Mouse (Mus musculus): Measurements from ENCODE around the gene Angptl7.

The Angptl7 gene

GRCm38 (mm10) chr4:148500410-148500867 lies at the start of gene Angptl7:
Gene Angptl7 (minus strand): TSS chr4:148500460.
- no peak for DNase-seq (ENCODE audit: low read depth in 1 of 2, low spot score in 2 of 2)

DNA sequence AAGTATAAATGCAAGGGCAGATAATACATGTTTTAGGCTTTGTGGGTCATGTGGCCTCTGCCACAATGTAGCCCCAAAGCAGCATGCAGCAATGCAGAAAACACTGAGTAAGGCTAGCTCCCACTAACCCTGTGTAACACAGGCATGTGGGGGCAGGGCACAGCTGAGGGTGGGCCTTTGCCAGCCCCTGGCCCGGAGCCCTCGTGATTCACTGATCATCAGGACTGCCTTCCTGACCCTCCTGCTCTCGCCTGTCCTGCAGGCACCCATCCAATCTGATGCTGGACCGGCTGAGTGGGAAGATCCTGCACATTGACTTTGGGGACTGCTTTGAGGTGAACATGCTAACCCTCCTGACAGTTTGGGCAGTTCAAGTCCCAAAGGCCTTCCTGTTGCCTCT lies 48.8 kb upstream of the Angptl7 start:
- no peak for DNase-seq (ENCODE audit: low read depth in 1 of 2, low spot score in 2 of 2)

- DNase-seq (ENCODE audit: low read depth in 1 of 2, low spot score in 2 of 2): no peak
Measured at GRCm38 (mm10) chr4:148535876-148536275, 35.6 kb upstream of the Angptl7 start.

- no peak for DNase-seq (ENCODE audit: low read depth in 1 of 2, low spot score in 2 of 2)
Measured at GRCm38 (mm10) chr4:148533613-148534328, 33.5 kb upstream of the Angptl7 start.

DNA sequence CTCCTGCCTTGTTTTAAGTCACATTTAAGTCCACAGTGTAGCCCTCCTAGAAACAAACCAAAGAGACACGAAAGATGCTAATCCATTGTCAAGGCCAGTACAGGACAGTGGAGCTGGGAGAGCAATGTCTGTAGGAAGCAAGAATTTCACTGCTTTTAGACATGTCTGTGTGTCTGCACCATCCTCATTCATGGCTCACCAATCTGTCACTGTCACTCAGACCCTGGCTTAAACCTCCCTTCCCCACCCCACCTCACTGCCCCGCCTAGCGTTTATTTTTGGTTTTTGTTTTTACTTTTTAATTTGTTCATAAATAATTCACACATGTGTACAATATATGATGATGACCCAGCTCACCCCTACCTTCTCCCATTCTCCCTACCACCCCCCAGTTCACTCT lies 32.3 kb upstream of the Angptl7 start:
- DNase-seq (ENCODE audit: low read depth in 1 of 2, low spot score in 2 of 2): no peak

GRCm38 (mm10) chr4:148531341-148531740 lies 31.1 kb upstream of the Angptl7 start:
- no peak for DNase-seq (ENCODE audit: low read depth in 1 of 2, low spot score in 2 of 2)

- no peak for DNase-seq (ENCODE audit: low read depth in 1 of 2, low spot score in 2 of 2)
Measured at GRCm38 (mm10) chr4:148530778-148531177, 30.5 kb upstream of the Angptl7 start.

DNA sequence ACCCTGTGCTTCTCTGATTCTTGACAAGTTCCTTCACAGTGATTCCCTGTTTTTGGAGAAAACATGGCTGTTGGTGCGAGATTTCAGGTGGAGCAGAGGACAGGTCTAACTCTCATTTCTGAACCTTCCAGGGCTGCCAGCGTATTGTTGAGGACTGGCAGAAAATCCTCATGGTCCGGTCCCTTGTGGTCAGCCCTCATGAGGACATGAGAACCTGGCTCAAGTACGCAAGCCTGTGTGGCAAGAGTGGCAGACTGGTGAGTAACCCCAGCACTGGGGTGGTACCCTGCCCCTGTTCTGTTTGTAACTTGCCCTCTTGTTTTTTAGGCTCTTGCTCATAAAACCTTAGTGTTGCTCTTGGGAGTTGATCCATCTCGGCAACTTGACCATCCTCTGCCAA lies 30.1 kb upstream of the Angptl7 start:
- DNase-seq (ENCODE audit: low read depth in 1 of 2, low spot score in 2 of 2): no peak

DNA sequence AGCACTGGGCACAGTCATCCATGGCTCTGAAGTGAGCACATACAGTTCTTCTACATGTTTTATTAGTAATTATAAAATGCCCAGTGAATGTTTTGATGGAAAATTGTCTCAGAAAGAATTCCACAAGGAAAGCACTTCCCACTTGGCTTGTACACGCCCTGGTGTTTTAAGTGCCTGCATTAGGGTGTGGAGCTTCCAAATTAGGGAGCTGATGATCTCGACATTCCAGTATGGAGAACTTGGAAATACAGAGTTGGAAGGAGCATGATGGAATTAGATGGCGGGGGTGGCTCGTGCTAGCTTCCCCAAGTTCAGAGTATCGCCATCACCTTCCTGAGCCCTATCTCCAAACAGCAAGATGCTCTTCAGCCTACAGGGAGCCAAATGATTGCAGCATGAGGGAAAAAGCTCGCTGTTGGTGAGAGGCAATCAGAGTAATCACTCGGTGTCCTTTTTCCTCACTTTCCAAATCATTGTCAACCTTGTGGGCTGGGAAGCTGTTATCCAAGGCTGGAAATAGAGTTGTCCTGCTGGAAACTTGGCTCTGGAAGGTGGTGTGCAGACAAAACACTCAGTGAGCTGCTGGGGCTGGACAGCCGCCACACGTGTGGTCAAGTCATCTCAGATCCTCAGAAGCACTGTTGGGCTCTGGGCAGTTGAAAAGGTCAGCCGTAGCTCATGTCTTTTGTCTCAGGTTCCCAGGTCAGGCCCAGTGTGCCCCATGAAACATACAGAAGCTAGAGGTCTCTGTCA lies 27.1 kb upstream of the Angptl7 start:
- DNase-seq (ENCODE audit: low read depth in 1 of 2, low spot score in 2 of 2): no peak

DNA sequence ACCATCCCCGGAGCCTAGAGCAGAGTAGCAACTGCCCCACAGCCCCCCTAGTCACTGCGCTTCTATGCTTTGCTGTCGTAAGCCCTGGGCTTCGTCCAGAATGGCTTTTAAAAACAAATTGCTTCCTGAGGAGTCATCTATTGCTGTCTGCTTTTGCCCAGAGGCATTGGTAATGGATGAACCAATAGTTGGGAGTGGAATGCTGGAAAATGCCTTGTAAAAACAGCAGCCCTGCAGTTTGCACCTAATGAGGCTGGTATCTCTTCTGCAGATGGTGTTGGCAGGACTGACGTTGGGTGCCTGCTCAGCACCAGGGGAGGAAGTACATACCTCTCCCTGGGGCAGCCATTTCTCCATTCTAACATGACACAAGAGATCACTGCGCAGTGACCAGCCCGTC lies 23.3 kb upstream of the Angptl7 start:
- no peak for DNase-seq (ENCODE audit: low read depth in 1 of 2, low spot score in 2 of 2)

GRCm38 (mm10) chr4:148518235-148518795 lies 18.1 kb upstream of the Angptl7 start:
- no peak for DNase-seq (ENCODE audit: low read depth in 1 of 2, low spot score in 2 of 2)

DNA sequence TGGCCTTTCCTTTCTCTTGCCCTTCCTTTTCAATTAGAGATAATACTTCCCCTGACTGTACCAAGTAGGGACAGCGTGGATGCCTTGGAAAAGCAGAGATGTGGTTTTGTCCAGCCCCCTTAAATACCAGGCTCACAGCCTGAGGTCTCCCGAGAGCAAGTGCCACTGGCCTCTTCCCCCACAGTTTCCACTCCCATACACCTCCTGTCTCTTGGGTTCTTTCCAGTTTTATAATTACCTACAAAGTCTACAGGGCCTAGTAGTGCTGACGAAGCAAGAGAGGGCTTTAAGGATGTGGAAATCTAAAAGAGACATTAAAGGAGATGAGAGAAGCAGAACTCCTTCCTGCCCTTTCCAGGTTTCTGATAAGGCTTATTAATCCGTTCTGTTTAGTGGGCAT lies 17.5 kb upstream of the Angptl7 start:
- no peak for DNase-seq (ENCODE audit: low read depth in 1 of 2, low spot score in 2 of 2)

- DNase-seq (ENCODE audit: low read depth in 1 of 2, low spot score in 2 of 2): no peak
Measured at GRCm38 (mm10) chr4:148515313-148515712, 15.1 kb upstream of the Angptl7 start.

DNA sequence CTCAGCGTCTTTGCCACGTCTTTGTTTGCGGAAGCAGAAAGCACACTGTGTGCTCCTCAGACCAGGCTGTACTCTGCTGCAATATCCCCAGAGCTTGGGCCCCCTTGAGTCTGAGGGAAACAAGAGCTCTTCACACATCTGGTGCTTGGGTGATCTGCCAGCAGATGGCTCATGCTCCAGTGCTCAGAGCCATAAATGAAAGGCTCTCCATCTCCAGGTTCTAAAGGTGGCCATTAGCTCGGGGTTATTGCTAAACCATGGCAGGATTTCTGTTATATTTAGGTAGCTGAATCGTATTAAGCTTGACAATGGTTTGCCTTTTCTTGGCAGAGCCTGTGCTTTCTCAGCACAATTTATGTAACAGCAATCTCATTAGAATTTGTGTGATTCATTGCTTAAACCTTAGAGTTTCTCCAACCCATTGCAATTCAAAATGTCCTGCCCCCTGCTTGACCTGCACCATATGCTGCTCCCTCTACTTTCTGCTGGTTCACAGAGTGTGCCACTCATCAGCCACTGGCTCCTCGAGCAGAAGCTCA lies 12.8 kb upstream of the Angptl7 start:
- no peak for DNase-seq (ENCODE audit: low read depth in 1 of 2, low spot score in 2 of 2)

- no peak for DNase-seq (ENCODE audit: low read depth in 1 of 2, low spot score in 2 of 2)
Measured at GRCm38 (mm10) chr4:148511334-148511733, 11.1 kb upstream of the Angptl7 start.

- no peak for DNase-seq (ENCODE audit: low read depth in 1 of 2, low spot score in 2 of 2)
Measured at GRCm38 (mm10) chr4:148510691-148511090, 10.4 kb upstream of the Angptl7 start.

DNA sequence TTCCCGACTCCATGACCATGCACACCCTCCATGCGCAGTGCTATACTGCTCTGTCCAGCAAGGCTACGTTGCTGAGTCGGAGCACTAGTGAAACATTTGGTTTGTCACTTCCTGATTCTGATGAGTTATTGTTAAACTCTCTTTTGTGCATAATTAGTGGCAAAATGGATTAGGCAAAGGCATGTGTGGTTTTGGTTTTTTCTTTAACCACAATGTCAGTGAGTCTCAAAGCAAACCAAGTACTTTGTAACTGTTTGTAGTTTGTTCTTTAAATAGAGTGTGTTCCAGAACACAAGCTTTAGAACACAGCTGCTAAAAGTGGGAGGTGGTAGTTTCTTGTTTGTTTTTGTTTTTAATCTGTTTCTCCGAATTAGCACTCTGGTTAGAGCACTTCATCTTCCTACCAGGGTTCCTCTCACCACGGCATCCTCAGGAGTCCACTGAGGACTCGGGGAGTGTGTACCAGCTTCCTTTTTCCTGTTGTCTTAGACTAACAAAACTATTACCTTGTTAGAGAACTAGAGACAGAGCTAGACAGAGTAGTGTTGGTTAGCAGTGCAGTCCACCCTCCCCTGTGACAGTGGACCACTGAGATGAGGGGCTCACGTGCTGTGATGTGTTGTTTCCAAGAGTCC lies 9.3 kb upstream of the Angptl7 start:
- DNase-seq (ENCODE audit: low read depth in 1 of 2, low spot score in 2 of 2): no peak

GRCm38 (mm10) chr4:148508084-148508849 lies 8.0 kb upstream of the Angptl7 start:
- no peak for DNase-seq (ENCODE audit: low read depth in 1 of 2, low spot score in 2 of 2)

DNA sequence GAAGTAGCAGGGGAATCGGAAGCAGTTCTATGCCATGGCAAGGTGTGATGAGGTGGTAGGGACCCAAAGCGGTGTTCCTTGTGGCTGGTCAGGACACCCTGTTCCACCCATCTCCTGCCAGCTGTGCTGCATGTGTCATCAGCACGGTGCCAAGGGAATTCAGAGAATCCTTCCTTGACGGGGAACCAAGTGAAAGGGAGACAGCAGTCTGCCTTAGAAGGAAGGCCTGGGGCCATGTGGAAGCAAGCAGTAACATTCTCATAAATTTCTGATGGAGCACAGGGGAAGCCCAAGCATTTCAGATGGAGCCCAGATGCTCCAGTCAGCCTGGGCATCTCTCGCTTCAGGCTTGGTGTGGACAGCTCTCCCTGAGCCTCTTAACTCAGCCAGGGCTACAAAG lies 7.3 kb upstream of the Angptl7 start:
- DNase-seq (ENCODE audit: low read depth in 1 of 2, low spot score in 2 of 2): no peak

GRCm38 (mm10) chr4:148504497-148504959 lies 4.3 kb upstream of the Angptl7 start:
- no peak for DNase-seq (ENCODE audit: low read depth in 1 of 2, low spot score in 2 of 2)

All from monocyte, adult 2 months (primary cell).